In genomic region chr2:155512479-155512878, GRCm38 (mm10) we compare ENCODE assay signal across 8 mouse cellular contexts. TPM values are rescaled to one million over a fixed set of nuclear protein-coding genes. Genes with fewer than 3 reads are reported as not detected.
A peak's percentile ranks its signal among the peaks of the same experiment; 100 is the strongest.
DNase-seq lines count a peak whose midpoint lies in the region; ATAC-seq and TF ChIP-seq lines count a peak whose summit lies in the region.

No protein-coding gene starts in this region.

- no peaks in the 10 kb centered on the region for H3K36me3 ChIP-seq in heart, adult 2 months (ENCODE audit: control insufficient read depth, insufficient read depth, low read length)
- H3K36me3 ChIP-seq in heart, embryonic 11.5 days (ENCODE audit: control insufficient read depth, insufficient read depth, low read length) = no peaks in the 10 kb centered on the region
- H3K36me3 ChIP-seq in forebrain, embryonic 14.5 days (ENCODE audit: control insufficient read depth, insufficient read depth, low read length) = no peaks in the 10 kb centered on the region
- H3K36me3 ChIP-seq in kidney, postnatal 0 days (ENCODE audit: insufficient read depth, low read length) = no peaks in the 10 kb centered on the region
- 0 out of 2 replicates have a peak, but pooled peaks cover 3% of the 10 kb centered on the region for H3K36me3 ChIP-seq in midbrain, postnatal 0 days (ENCODE audit: insufficient read depth, low read length)

- no peak overlapping the region for H3K4me2 ChIP-seq in heart, embryonic 11.5 days
- H3K4me2 ChIP-seq in forebrain, embryonic 14.5 days (ENCODE audit: low read length) = no peak overlapping the region
- no peak overlapping the region for H3K4me2 ChIP-seq in kidney, postnatal 0 days (ENCODE audit: low read length)
- peak overlapping the region; percentile 79 for H3K4me2 ChIP-seq in midbrain, postnatal 0 days (ENCODE audit: low read depth, low read length, poor library complexity, severe bottlenecking)

- 0 out of 2 replicates have a peak, but pooled peaks have one; percentile 28 for TF ChIP-seq EP300 in heart, adult 2 months (IDR thresholded peaks at IDR 0.05; ENCODE audit: insufficient read depth, low read depth, low read length)

- TF ChIP-seq CTCF in heart, adult 2 months (IDR thresholded peaks at IDR 0.05) = peak; percentile 81
- TF ChIP-seq CTCF in brain, embryonic 14.5 days (IDR thresholded peaks at IDR 0.05; ENCODE audit: borderline replicate concordance, extremely low read depth, insufficient read depth, insufficient read length) = peak; percentile 71; the same call in 1 of the 2 replicates
- TF ChIP-seq CTCF in kidney, postnatal 0 days (IDR thresholded peaks at IDR 0.05; ENCODE audit: low read depth) = peak; percentile 83
- peak; percentile 71 for TF ChIP-seq CTCF in midbrain, postnatal 0 days (IDR thresholded peaks at IDR 0.05)

- H3K27me3 ChIP-seq in heart, adult 2 months (ENCODE audit: control insufficient read depth, insufficient read depth, low read length) = no peaks in the 10 kb centered on the region
- H3K27me3 ChIP-seq in heart, embryonic 11.5 days (ENCODE audit: control insufficient read depth, insufficient read depth, low read length) = peaks cover 16% of the 10 kb centered on the region
- no peaks in the 10 kb centered on the region for H3K27me3 ChIP-seq in forebrain, embryonic 14.5 days (replicated peaks; ENCODE audit: control insufficient read depth, insufficient read depth, low read length)
- no peaks in the 10 kb centered on the region for H3K27me3 ChIP-seq in kidney, postnatal 0 days (ENCODE audit: insufficient read depth, low read length)
- H3K27me3 ChIP-seq in midbrain, postnatal 0 days (ENCODE audit: insufficient read depth, low read length) = no peaks in the 10 kb centered on the region

- peak; percentile 54 to 58 for DNase-seq in heart, adult 2 months
- peak; percentile 83 for DNase-seq in CD4-positive, CD25-positive, alpha-beta regulatory T cell, adult 2 months (ENCODE audit: low read depth, low spot score)
- peak; percentile 60 for DNase-seq in brain, embryonic 14.5 days (ENCODE audit: low read depth)
- DNase-seq in forebrain, embryonic 14.5 days (ENCODE audit: low spot score) = peak; percentile 60
- peak; percentile 67 for DNase-seq in kidney, postnatal 0 days (ENCODE audit: low spot score)
- DNase-seq in midbrain, postnatal 0 days (ENCODE audit: low spot score) = peak; percentile 53
- DNase-seq in thymus, postnatal 14 days = peak; percentile 76

- intact Hi-C loops in heart, adult 2 months (cut with DNase I) = loop anchor here (1.0 to 5.0 kb wide), 2 partner anchors 108 to 250 kb away; no protein-coding TSS in a partner anchor

- WGBS in heart, adult 2 months = 55% methylated on average over 4 of the region's 4 CpGs
- WGBS in heart, embryonic 11.5 days (ENCODE audit: insufficient replicate concordance) = 55% methylated on average over 4 of the region's 4 CpGs
- WGBS in forebrain, embryonic 14.5 days = 65% methylated on average over 4 of the region's 4 CpGs
- WGBS in kidney, postnatal 0 days = 67% methylated on average over 4 of the region's 4 CpGs
- WGBS in midbrain, postnatal 0 days = 62% methylated on average over 4 of the region's 4 CpGs

- H3K9ac ChIP-seq in heart, adult 2 months (ENCODE audit: low read depth, low read length) = no peak overlapping the region
- H3K9ac ChIP-seq in heart, embryonic 11.5 days (ENCODE audit: low read depth, low read length) = no peak overlapping the region
- no peak overlapping the region for H3K9ac ChIP-seq in forebrain, embryonic 14.5 days (ENCODE audit: low read length)
- no peak overlapping the region for H3K9ac ChIP-seq in kidney, postnatal 0 days (ENCODE audit: low read depth, low read length)
- H3K9ac ChIP-seq in midbrain, postnatal 0 days (replicated peaks; ENCODE audit: low read length, poor library complexity, severe bottlenecking) = no peak overlapping the region

- no peaks in the 10 kb centered on the region for H3K79me2 ChIP-seq in heart, adult 2 months (replicated peaks; ENCODE audit: control insufficient read depth, insufficient read depth, low read length)

- no peaks in the 10 kb centered on the region for H3K9me3 ChIP-seq in heart, embryonic 11.5 days (replicated peaks; ENCODE audit: control insufficient read depth, low read length)
- H3K9me3 ChIP-seq in forebrain, embryonic 14.5 days (replicated peaks; ENCODE audit: control insufficient read depth, low read length) = no peaks in the 10 kb centered on the region
- H3K9me3 ChIP-seq in kidney, postnatal 0 days (replicated peaks; ENCODE audit: low read length) = no peaks in the 10 kb centered on the region
- H3K9me3 ChIP-seq in midbrain, postnatal 0 days (ENCODE audit: low read length) = no peaks in the 10 kb centered on the region

- 0 out of 2 replicates have a peak, but pooled peaks cover 2% of the 10 kb centered on the region for H3K4me1 ChIP-seq in heart, adult 2 months (ENCODE audit: control insufficient read depth, insufficient read depth, low read length)
- H3K4me1 ChIP-seq in heart, embryonic 11.5 days (ENCODE audit: control insufficient read depth, insufficient read depth, low read length) = peaks cover 6% of the 10 kb centered on the region; the same call in 1 of the 2 replicates
- peaks cover 11% of the 10 kb centered on the region for H3K4me1 ChIP-seq in forebrain, embryonic 14.5 days (ENCODE audit: control insufficient read depth, insufficient read depth, low read length)
- no peaks in the 10 kb centered on the region for H3K4me1 ChIP-seq in kidney, postnatal 0 days (replicated peaks; ENCODE audit: insufficient read depth, low read length)
- H3K4me1 ChIP-seq in midbrain, postnatal 0 days (ENCODE audit: insufficient read depth, low read length) = peaks cover 6% of the 10 kb centered on the region; the same call in 1 of the 2 replicates

- ATAC-seq in heart, embryonic 11.5 days (replicated peaks; ENCODE audit: insufficient number of reproducible peaks, low FRiP score, low TSS enrichment) = no peak
- no peak for ATAC-seq in forebrain, embryonic 14.5 days
- ATAC-seq in kidney, postnatal 0 days (replicated peaks; ENCODE audit: low FRiP score, low read depth) = no peak
- no peak for ATAC-seq in midbrain, postnatal 0 days (ENCODE audit: low FRiP score)

- H3K4me3 ChIP-seq in heart, adult 2 months = no peak overlapping the region
- H3K4me3 ChIP-seq in heart, embryonic 11.5 days (ENCODE audit: low read depth, low read length) = no peak overlapping the region
- no peak overlapping the region for H3K4me3 ChIP-seq in forebrain, embryonic 14.5 days (ENCODE audit: low read depth, low read length)
- no peak overlapping the region for H3K4me3 ChIP-seq in kidney, postnatal 0 days (replicated peaks; ENCODE audit: low read depth, low read length)
- no peak overlapping the region for H3K4me3 ChIP-seq in midbrain, postnatal 0 days (ENCODE audit: low read depth, low read length)

- no peak for TF ChIP-seq POLR2A in heart, adult 2 months (IDR thresholded peaks at IDR 0.05; ENCODE audit: insufficient read depth, low read depth, low read length)
- no peak for TF ChIP-seq POLR2A in brain, embryonic 14.5 days (IDR thresholded peaks at IDR 0.05; ENCODE audit: borderline replicate concordance, extremely low read depth, insufficient read depth, insufficient read length, poor library complexity, severe bottlenecking)

- no peak overlapping the region for H3K27ac ChIP-seq in heart, adult 2 months
- H3K27ac ChIP-seq in heart, embryonic 11.5 days (ENCODE audit: low read depth, low read length) = no peak overlapping the region
- no peak overlapping the region for H3K27ac ChIP-seq in forebrain, embryonic 14.5 days (ENCODE audit: low read depth, low read length)
- no peak overlapping the region for H3K27ac ChIP-seq in kidney, postnatal 0 days
- no peak overlapping the region for H3K27ac ChIP-seq in midbrain, postnatal 0 days (ENCODE audit: low read depth, low read length)

RNA-seq across cellular contexts. Expression of gene Acss2, which starts 5.3 kb away (rescaled TPM):
- 10 to 100 TPM; 31.6 to 33.4 TPM for total RNA-seq in heart, adult 2 months (2021)
- polyA plus RNA-seq in heart, adult 2 months (2012; rRNA removed) = 39.8 and 59.2 TPM in 2 replicates
- 11.5 and 12.9 TPM in 2 replicates for polyA plus RNA-seq in heart, embryonic 11.5 days (2014; fragmentation: Nextera tagmentation; extraction: Ambion mirVana)
- 26.5 and 29.5 TPM in 2 replicates for polyA plus RNA-seq in brain, embryonic 14.5 days (2012; rRNA removed)
- polyA plus RNA-seq in forebrain, embryonic 14.5 days (2014; fragmentation: Nextera tagmentation; extraction: Ambion mirVana) = 17.5 TPM in 2 replicates
- polyA plus RNA-seq in kidney, postnatal 0 days (2015; fragmentation: Nextera tagmentation; extraction: Ambion mirVana) = 20.8 and 22.9 TPM in 2 replicates
- 25.3 and 38.0 TPM in 2 replicates for total RNA-seq in midbrain, postnatal 0 days (2014; rRNA removed)
- polyA plus RNA-seq in midbrain, postnatal 0 days (2015; fragmentation: Nextera tagmentation; extraction: Ambion mirVana) = 18.6 and 19.4 TPM in 2 replicates

RNA-seq across cellular contexts. Expression of gene Ggt7, which starts 5.6 kb away (rescaled TPM):
- total RNA-seq in heart, adult 2 months (2021) = under 1 TPM; 0.55 to 0.73 TPM
- 4.4 and 6.0 TPM in 2 replicates for polyA plus RNA-seq in heart, adult 2 months (2012; rRNA removed)
- 1.1 and 1.6 TPM in 2 replicates for polyA plus RNA-seq in heart, embryonic 11.5 days (2014; fragmentation: Nextera tagmentation; extraction: Ambion mirVana)
- 160 and 237 TPM in 2 replicates for polyA plus RNA-seq in brain, embryonic 14.5 days (2012; rRNA removed)
- 18.8 and 25.6 TPM in 2 replicates for polyA plus RNA-seq in forebrain, embryonic 14.5 days (2014; fragmentation: Nextera tagmentation; extraction: Ambion mirVana)
- polyA plus RNA-seq in kidney, postnatal 0 days (2015; fragmentation: Nextera tagmentation; extraction: Ambion mirVana) = 2.0 TPM in 2 replicates
- total RNA-seq in midbrain, postnatal 0 days (2014; rRNA removed) = 167 and 203 TPM in 2 replicates
- 110 and 112 TPM in 2 replicates for polyA plus RNA-seq in midbrain, postnatal 0 days (2015; fragmentation: Nextera tagmentation; extraction: Ambion mirVana)

RNA-seq across cellular contexts. Expression of gene Ncoa6, which starts 38.8 kb away (rescaled TPM):
- 10 to 100 TPM; 20.5 to 22.9 TPM for total RNA-seq in heart, adult 2 months (2021)
- polyA plus RNA-seq in heart, adult 2 months (2012; rRNA removed) = 17.8 and 25.2 TPM in 2 replicates
- 18.5 and 24.5 TPM in 2 replicates for polyA plus RNA-seq in heart, embryonic 11.5 days (2014; fragmentation: Nextera tagmentation; extraction: Ambion mirVana)
- 56.8 and 75.2 TPM in 2 replicates for polyA plus RNA-seq in brain, embryonic 14.5 days (2012; rRNA removed)
- 29.9 and 30.8 TPM in 2 replicates for polyA plus RNA-seq in forebrain, embryonic 14.5 days (2014; fragmentation: Nextera tagmentation; extraction: Ambion mirVana)
- 19.0 and 19.6 TPM in 2 replicates for polyA plus RNA-seq in kidney, postnatal 0 days (2015; fragmentation: Nextera tagmentation; extraction: Ambion mirVana)
- total RNA-seq in midbrain, postnatal 0 days (2014; rRNA removed) = 50.5 and 73.1 TPM in 2 replicates
- 23.3 and 32.1 TPM in 2 replicates for polyA plus RNA-seq in midbrain, postnatal 0 days (2015; fragmentation: Nextera tagmentation; extraction: Ambion mirVana)
